Mouse (Mus musculus) left cerebral cortex, adult 18-20 months (tissue): Measurements from ENCODE around the gene Fanca. TPM values are rescaled to one million over a fixed set of nuclear protein-coding genes. Genes with fewer than 3 reads are reported as not detected.
A peak's percentile ranks its signal among the peaks of the same experiment; 100 is the strongest.
"Not testable (repeated sequence)": the region's sequence is repeated elsewhere in the genome, so short reads cannot be mapped to it uniquely, and the experiment has no call there.

ENCODE experiments used
- DNase-seq, 2 experiments: peaks; one replicate each; pipeline ENCODE4 v3.0.0; 2021 to 2022; ENCODE audit warnings: low spot score in 2 of 2, mixed read lengths in 1 of 2
- total RNA-seq, 2 experiments: library from RNA; stranded (reverse); gene quantifications; 2 replicates each; pipeline ENCODE4 v1.2.3; 2021

Fanca gene
- total RNA-seq, 2 experiments from 2014 or later, result 1.5 to 1.9 TPM

DNA sequence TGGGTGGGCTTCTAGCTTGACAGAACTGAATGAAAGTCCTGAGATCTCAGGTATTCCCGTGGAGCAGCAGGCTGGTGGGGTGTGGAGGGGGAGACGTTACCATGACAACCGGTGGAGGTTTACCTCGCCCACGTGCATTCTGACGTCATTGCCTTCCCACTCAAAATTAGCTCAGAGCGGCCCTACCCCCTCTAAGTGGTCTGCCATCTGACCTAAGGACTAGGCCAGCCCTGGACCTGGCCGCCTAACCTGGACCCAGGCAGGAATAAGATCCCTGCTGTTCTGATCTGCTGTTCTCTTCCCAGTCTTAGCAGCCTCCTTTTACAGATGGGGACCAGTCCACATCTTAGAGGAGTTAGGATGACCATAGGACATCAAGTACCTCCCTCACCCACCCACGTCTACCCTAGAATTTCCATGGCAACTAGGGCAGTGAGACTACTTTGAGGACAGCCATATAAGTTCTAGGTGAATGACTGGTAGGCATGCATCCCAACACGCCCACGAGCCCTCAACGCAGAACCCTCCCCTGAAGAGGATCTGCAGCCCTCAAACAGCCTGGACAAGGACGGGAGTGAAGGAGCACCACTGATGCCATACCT is 83.4 kb downstream of the Fanca start:
- peak; percentile 80 to 86 for DNase-seq

DNA sequence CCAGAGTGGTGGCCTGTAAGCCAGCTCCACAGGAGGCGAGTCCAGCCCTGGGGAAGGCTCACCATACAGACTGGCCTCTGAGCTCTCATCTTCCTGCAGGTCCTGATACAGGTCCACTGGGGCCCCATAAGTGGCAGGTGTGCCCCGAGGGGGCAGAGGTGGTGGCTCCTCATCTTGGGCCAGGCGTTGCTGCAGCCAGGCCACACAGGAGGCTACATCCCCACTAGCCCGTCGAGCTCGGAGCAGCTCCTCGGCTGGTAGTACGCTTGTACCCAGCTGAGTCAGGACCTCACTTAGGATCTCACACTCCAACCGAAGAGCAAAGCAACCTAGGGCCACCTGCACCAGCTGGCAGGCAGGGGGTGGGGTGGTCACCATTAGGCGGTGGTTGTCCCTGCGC is 84.6 kb downstream of the Fanca start:
- DNase-seq, result no peak

DNA sequence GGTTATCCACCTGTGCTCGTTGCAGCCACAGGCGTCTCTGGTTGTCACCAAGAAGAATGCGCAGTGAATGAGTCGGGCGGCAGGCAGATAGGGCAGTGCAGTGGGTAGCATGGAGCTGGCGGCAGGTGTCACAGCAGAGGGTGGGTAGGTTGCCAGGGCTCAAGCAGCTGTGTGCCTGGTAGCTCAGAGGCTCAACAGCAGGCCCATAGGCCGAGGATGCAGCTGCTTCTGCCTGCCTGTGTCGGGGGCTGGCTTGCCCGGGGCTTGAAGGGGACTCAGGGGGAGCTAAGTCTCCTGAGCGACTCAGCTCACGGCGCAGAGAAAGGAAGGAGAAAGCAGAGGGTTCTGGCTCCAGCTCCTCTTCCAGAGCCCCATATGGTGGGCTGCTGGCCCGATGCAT is 85.1 kb downstream of the Fanca start:
- peak; percentile 16 to 18 for DNase-seq

DNA sequence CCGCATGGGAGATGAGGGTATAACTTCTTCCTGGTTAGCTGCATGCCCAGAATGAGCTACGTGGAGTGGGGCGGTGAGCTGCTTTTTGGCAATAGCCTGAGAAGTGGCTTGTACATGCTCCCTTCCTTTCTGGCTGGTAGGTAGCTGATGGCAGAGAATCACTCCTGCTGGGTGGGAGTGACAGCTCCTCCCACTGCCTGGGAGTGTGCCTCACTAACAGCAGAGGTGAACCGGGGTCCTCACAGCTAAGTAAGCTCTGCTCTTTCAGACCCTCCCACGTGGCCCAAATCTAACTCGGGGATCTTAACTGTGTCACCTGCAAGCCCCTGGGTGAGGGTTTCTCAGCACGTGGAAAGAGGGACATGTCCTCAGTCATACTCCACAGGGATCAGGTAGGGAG is 85.8 kb downstream of the Fanca start:
- peak; percentile 28 to 35 for DNase-seq

DNA sequence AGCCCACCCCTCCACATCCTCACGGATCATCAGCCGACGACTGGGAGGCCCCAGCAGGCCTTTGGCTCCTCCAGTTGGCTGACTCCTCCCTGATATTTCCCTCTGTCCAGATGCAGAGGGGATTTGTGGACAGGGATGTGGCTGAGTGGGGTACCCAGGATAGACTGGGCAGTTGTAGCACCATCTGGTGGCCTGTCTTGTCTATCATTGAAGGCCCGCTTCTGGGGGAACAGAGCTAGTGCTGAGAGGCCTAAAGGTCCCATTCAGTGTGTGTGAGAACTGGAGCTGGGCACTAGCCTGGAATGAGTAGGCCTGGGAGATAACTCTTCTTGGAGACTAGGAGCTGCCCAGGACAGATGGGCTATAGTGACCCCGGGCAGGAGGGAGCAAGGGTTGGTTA is 86.6 kb downstream of the Fanca start:
- DNase-seq, result peak; percentile 27 to 30

DNA sequence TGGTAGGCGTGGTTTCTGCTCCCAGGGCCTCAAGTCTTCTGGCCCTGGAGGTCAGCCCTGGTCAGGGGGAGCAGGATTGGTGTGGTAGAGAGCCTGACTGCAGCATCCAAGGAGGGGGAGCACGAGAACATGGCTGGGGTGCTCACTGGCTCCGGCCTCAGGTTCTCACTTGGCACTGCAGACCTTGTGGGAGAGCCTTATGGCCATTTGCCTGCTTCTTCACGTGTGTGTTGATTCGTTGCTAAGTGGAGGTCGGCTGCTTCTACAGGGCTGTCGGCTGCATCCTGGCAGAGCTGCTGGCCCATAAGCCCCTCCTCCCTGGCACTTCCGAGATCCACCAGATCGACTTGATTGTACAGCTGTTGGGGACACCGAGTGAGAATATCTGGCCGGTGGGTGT is 88.0 kb downstream of the Fanca start:
- DNase-seq, result not testable (repeated sequence)

DNA sequence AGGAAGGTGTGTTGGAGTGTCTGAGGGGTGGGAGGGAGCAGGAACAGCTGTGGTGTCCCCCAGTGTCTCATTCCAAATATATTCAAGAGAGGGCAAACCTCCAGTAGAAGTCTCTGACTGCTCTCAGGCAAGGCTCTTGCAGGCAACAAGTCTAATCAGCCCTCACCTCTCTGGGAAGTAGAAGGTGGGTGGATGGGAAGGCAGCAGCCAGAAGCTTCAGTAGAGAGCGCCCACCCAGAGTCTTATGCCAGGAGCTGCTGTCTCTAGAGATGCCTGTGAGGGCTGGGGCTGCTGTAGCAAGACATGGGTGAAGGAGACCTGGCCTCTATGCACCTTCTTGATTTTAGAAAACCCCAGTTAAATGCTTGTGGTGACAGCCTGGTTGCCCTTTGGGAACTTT is 90.0 kb downstream of the Fanca start:
- peak in 1 of 2 experiments; percentile 36 for DNase-seq

DNA sequence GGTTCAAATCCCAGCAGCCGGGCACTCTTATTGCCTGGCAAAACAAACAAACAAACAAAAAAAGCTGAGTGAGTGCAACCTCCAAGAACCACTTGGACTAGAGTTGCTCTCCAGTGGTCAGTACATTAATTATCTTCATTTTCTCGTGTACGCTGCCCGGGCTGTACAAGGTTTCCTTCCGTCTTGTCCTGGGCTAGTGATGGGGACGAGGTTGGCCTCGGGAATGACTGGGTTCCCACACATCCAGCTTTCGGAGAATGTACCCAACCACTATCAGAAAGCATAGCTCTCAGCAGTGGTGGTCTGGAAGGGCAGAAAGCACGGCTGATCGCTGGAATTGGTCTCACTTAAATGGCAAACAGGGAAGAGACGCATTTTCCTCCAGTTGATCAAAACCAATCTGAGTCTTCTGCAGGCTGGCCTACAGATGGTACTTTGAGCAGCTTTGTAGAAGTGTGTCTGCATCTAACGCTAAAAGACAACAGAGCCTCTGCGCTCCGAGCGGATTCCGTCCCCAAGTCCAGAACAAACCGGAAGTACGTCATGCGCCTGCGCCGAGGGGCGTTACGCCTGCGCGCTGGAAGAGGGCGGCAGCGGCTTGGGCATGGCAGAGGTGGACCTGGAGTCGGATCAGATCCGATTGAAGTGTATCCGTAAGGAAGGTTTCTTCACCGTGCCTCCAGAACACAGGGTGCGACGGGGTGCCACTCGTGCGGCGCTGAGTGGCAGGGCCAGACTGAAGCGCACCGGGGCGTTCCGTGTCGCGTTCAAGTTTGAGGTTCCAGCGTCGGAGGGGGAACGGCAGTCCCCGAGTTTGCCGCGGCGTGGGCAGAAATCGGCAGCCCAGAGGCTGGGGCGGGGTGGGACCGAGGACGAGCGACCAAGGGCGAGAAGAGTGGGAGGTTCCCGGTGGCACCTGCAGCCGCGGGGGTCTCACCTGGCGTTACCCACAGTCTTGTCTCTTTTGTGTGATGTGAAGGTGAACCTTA is 93.8 kb downstream of the Fanca start, which contains the start of gene Cdk10:
Gene Cdk10, plus strand, starts transcription at position 565 of the 989 bp plus-strand sequence.
- DNase-seq, result peak; percentile 97

DNA sequence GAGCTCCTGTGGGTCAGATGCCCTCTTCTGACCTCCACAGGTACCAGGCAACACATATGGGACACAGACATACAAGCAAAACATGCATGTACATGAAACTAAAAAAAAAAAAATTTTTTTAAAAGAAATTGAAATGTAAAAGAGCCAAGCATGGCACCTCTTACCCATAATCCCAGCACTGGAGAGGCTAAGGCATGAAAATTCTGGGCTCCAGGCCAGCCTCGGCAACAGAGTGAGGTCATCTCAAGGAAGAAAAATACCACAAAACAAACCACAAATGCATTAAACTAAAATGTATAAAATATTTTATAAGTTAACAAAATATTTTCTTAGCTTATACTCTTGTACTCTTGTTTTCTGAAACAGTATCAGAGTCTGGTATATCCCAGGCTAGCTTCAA is 97.5 kb downstream of the Fanca start:
- DNase-seq, result no peak

Other genes starting within 250 kb of the Fanca start
- gene Rpl13, start 216.2 kb downstream of the Fanca start, total RNA-seq, result 100 to 1,000 TPM; 438 to 447 TPM
- gene Cpne7, start 201.2 kb downstream of the Fanca start, total RNA-seq, result 10 to 100 TPM; 58.0 to 61.3 TPM
- under 1 TPM in 1 of 2 experiments, not detected in 1; 0.51 TPM for gene Sult5a1, start 160.3 kb downstream of the Fanca start, total RNA-seq
- gene Dpep1, start 132.3 kb downstream of the Fanca start, total RNA-seq, result not detected
- gene Chmp1a, start 105.8 kb downstream of the Fanca start, total RNA-seq, result 100 to 1,000 TPM in 1 of 2 experiments, 10 to 100 TPM in 1; 88.7 to 103 TPM
- 1 to 10 TPM; 5.9 to 9.8 TPM for gene Spata33, start 105.7 kb downstream of the Fanca start, total RNA-seq
- 10 to 100 TPM; 94.7 to 98.6 TPM for gene Cdk10, start 93.7 kb downstream of the Fanca start, total RNA-seq
- 10 to 100 TPM; 79.4 to 82.0 TPM for gene Spata2l, start 82.3 kb downstream of the Fanca start, total RNA-seq
- 10 to 100 TPM; 19.9 to 21.5 TPM for gene Zfp276, start 64.4 kb downstream of the Fanca start, total RNA-seq
- 10 to 100 TPM; 58.6 to 69.5 TPM for gene Vps9d1, start 64.2 kb downstream of the Fanca start, total RNA-seq
- 10 to 100 TPM; 19.0 to 20.1 TPM for gene Spire2, start 14.1 kb upstream of the Fanca start, total RNA-seq
- 100 to 1,000 TPM; 565 to 596 TPM for gene Tcf25, start 55.2 kb upstream of the Fanca start, total RNA-seq
- under 1 TPM in 1 of 2 experiments, not detected in 1; 0.12 TPM for gene Mc1r, start 88.5 kb upstream of the Fanca start, total RNA-seq
- 100 to 1,000 TPM; 392 to 405 TPM for gene Tubb3, start 92.8 kb upstream of the Fanca start, total RNA-seq
- 10 to 100 TPM; 52.9 to 56.3 TPM for gene Def8, start 105.0 kb upstream of the Fanca start, total RNA-seq
- gene Afg3l1, start 159.3 kb upstream of the Fanca start, total RNA-seq, result 10 to 100 TPM; 26.8 to 32.8 TPM
- 10 to 100 TPM; 15.9 to 18.3 TPM for gene Dbndd1, start 196.9 kb upstream of the Fanca start, total RNA-seq
- gene Gas8, start 200.3 kb upstream of the Fanca start, total RNA-seq, result 10 to 100 TPM; 24.8 to 29.6 TPM